Mouse (Mus musculus): ENCODE data around the gene Rabggtb.

DNA sequence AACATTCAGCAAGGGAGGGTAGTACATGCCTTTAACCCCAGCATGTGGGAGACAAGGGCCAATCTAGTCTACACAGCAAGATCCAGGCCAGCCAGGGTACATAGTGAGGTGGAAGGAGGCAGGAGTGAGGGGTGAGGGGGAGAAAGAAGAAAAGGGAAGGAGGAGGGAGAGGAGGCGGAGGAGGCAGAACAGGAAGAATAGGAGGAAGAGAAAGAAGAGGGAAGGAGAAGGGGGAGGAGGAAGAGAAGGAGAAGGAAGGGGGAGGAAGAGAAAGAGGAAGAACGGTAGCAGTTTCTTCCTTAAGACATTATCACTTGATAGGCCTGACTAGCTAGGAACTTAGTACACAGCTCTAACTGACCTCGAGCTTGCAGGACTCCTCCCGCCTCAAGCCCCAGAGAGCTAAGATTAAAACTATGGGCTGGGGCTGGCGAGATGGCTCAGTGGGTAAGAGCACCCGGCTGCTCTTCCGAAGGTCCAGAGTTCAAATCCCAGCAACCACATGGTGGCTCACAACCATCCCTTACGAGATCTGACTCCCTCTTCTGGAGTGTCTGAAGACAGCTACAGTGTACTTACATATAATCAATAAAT is 23.5 kb downstream of the Rabggtb start:
- no peak for TF ChIP-seq CTCF (IDR thresholded peaks at IDR 0.05)
- no peak for TF ChIP-seq POLR2A (IDR thresholded peaks at IDR 0.05; ENCODE audit: insufficient read depth, low read depth, low read length)
- TF ChIP-seq EP300 (IDR thresholded peaks at IDR 0.05; ENCODE audit: insufficient read depth, low read depth, low read length), result no peak
